Mouse (Mus musculus): Measurements from ENCODE around the gene E130114P18Rik.

DNA sequence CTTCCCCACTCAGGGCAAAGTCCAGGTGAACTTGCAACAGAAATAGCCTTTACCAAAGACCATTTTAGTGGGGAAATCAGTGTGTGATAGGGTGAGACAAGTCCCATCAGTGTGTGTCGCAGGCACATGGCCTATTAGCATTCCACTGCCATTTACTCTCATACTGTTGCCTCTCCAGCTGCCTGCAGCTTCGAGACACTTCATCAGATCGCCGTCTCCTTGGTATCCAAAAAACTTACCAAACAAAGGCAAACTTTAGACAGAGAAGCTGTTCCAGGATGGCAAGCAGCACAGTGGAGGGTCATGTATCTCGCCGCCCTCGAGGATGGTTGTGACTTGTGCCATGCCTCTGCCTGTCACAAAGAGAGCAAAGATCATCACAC lies 87.5 kb downstream of the E130114P18Rik start:
- no peak for TF ChIP-seq POLR2A (IDR thresholded peaks at IDR 0.05; ENCODE audit: borderline replicate concordance, extremely low read depth, insufficient read depth, insufficient read length, poor library complexity, severe bottlenecking)
- TF ChIP-seq CTCF (IDR thresholded peaks at IDR 0.05; ENCODE audit: borderline replicate concordance, extremely low read depth, insufficient read depth, insufficient read length) = no peak
